Mouse (Mus musculus): Measurements from ENCODE around the gene Prss30. TPM values are rescaled to one million over a fixed set of nuclear protein-coding genes. Genes with fewer than 3 reads are reported as not detected.

Gene Prss30
- total RNA-seq, 2 experiments from 2014 or later, result 0.20 to 0.68 TPM

GRCm38 (mm10) chr17:23924531-23925007, 55.8 kb downstream of the Prss30 start:
- intact Hi-C loops (cut with DNase I), result no loop called here
- DNase-seq (ENCODE audit: low spot score in 2 of 2), result peak; percentile 85 to 86

Small RNA genes within 50 kb of the gene (microRNA-seq; reads per million reads assigned to microRNA genes)
- gene Gm27700, result not detected

Other genes with a start within 250 kb of the Prss30 start
- 10 to 100 TPM; 58.7 to 62.9 TPM for gene Paqr4, start 239.7 kb downstream of the Prss30 start, total RNA-seq (2021)
- under 1 TPM; 0.48 to 0.81 TPM for gene Kremen2, start 234.7 kb downstream of the Prss30 start, total RNA-seq (2021)
- gene Flywch1, start 209.0 kb downstream of the Prss30 start, total RNA-seq (2021), result 100 to 1,000 TPM; 354 to 411 TPM
- gene Flywch2, start 194.5 kb downstream of the Prss30 start, total RNA-seq (2021), result 10 to 100 TPM; 11.4 to 16.2 TPM
- 100 to 1,000 TPM; 420 to 743 TPM for gene Srrm2, start 190.0 kb downstream of the Prss30 start, total RNA-seq (2021)
- gene Elob, start 151.4 kb downstream of the Prss30 start, total RNA-seq (2021), result 100 to 1,000 TPM; 330 to 406 TPM
- gene Prss33, start 144.5 kb downstream of the Prss30 start, total RNA-seq (2021), result not detected
- not detected for gene Prss32, start 136.7 kb downstream of the Prss30 start, total RNA-seq (2021)
- 1 to 10 TPM; 1.5 to 1.6 TPM for gene Prss41, start 136.4 kb downstream of the Prss30 start, total RNA-seq (2021)
- gene Prss21, start 112.5 kb downstream of the Prss30 start, total RNA-seq (2021), result not detected
- gene Dcpp1, start 99.7 kb downstream of the Prss30 start, total RNA-seq (2021), result not detected
- not detected for gene Dcpp2, start 99.7 kb downstream of the Prss30 start, total RNA-seq (2021)
- not detected for gene Dcpp3, start 63.1 kb downstream of the Prss30 start, total RNA-seq (2021)
- gene Sbp, start 38.9 kb downstream of the Prss30 start, total RNA-seq (2021), result not detected
- not detected for gene Sbpl, start 25.3 kb downstream of the Prss30 start, total RNA-seq (2021)
- gene Prss22, start 17.5 kb upstream of the Prss30 start, total RNA-seq (2021), result 1 to 10 TPM; 1.2 to 1.8 TPM
- gene Prss27, start 57.6 kb upstream of the Prss30 start, total RNA-seq (2021), result not detected
- 10 to 100 TPM; 23.6 to 24.8 TPM for gene Kctd5, start 92.9 kb upstream of the Prss30 start, total RNA-seq (2021)
- gene Pdpk1, start 170.4 kb upstream of the Prss30 start, total RNA-seq (2021), result 100 to 1,000 TPM; 107 to 110 TPM
- gene Amdhd2, start 183.2 kb upstream of the Prss30 start, total RNA-seq (2021), result 10 to 100 TPM; 29.1 to 29.5 TPM
- gene Atp6v0c, start 189.1 kb upstream of the Prss30 start, total RNA-seq (2021), result 1,000 to 10,000 TPM; 1,241 to 1,448 TPM
- gene Tbc1d24, start 225.0 kb upstream of the Prss30 start, total RNA-seq (2021), result 10 to 100 TPM; 64.4 to 65.5 TPM
- 10 to 100 TPM; 10.0 to 10.4 TPM for gene Ntn3, start 229.0 kb upstream of the Prss30 start, total RNA-seq (2021)
- gene Tedc2, start 240.3 kb upstream of the Prss30 start, total RNA-seq (2021), result 10 to 100 TPM in 1 of 2 experiments, 1 to 10 TPM in 1; 9.4 to 14.2 TPM

Measured in left cerebral cortex, postnatal 36 days (tissue).